Mouse (Mus musculus) urinary bladder, postnatal 36 days (tissue): Measurements from ENCODE around the gene Bach2.

ENCODE experiments used
- DNase-seq, 2 experiments: peaks; one replicate each; pipeline ENCODE4 v3.0.0; 2022; ENCODE audit warnings: low spot score in 2 of 2, mixed read lengths in 1 of 2

Gene Bach2

GRCm38 (mm10) chr4:32389107-32389800 lies 150.7 kb downstream of the Bach2 start:
- no peak for DNase-seq

GRCm38 (mm10) chr4:32391260-32391659 lies 152.7 kb downstream of the Bach2 start:
- no peak for DNase-seq

DNA sequence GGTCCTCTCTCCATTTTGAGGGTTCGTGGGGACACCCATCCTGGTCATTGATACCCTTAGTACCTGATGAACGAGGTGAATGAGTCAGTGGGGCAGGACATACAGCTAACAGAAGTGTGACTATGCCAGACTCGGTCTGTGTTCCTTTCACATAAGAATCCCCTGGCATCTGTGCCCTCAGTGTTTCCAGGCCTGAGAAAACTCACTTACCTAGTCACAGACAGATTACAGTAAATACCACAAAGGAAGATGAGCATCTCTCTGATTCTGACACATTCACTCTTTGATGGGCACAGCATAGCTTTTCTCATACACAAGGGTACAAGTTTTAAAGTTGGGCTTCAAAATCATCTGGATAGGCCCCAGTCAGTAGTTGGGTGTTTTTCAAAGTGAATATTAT lies 154.6 kb downstream of the Bach2 start:
- DNase-seq = no peak

- DNase-seq = no peak
Measured at GRCm38 (mm10) chr4:32393951-32394350, 155.3 kb downstream of the Bach2 start.

DNA sequence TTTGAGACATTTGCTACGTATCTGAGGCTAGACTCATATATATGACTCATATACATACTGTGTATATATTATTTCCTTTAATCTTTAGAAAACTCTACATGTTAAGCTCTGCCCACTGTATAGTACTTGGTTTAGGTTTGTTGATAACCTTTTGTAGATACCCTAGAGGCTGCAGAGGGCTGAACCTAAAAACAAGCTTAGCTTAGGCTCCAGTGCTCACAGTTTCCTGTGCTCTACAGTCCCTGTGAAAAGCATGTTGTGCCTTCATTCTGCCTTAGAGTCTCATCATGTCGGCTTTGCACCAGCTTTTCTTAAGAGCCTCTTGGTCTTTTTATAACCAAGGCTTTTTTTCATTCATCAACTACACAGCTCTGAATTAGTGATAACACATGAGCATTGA lies 156.2 kb downstream of the Bach2 start:
- DNase-seq = no peak

DNA sequence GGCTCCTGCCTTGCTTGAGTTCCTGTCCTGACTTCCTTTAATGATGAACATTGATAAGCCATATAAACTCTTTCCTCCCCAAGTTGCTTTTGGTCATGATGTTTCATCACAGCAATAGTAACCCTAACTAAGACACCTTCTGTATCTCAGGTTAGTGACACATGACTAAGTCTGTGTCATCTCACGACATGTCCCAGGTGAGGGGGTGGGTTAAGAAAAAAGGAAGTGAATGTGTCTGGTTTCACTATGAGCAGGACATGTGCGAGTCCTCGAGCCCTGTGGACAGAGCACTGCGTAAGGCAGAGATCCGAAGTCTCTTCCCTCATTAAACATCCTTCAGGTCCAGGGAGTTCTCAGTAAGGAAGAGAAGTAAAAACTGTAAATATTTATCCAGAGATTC lies 162.9 kb downstream of the Bach2 start:
- DNase-seq = no peak

GRCm38 (mm10) chr4:32403506-32403905 lies 164.9 kb downstream of the Bach2 start:
- DNase-seq = no peak

GRCm38 (mm10) chr4:32405149-32405882 lies 166.7 kb downstream of the Bach2 start:
- no peak for DNase-seq

DNA sequence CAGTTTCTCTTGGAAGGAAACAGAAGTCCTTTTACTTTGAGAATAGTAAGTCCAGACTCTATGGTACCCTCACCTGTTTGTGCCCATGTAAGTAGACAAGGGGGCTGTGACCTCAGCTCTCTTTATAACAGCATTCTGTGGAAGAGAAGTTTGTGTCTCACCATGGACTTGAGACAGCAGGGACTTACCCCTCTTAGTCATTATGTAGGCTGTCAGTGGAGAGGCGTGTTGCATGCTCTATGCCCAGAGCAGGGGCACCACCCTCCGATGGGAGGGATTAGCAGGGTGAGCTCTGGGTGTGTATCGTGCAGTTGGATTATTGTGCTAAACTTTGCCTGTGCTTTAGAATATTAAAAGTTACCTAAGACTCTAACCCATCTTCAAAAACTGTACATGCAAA lies 167.4 kb downstream of the Bach2 start:
- DNase-seq = no peak

- no peak for DNase-seq
Measured at GRCm38 (mm10) chr4:32408535-32408934, 169.9 kb downstream of the Bach2 start.

DNA sequence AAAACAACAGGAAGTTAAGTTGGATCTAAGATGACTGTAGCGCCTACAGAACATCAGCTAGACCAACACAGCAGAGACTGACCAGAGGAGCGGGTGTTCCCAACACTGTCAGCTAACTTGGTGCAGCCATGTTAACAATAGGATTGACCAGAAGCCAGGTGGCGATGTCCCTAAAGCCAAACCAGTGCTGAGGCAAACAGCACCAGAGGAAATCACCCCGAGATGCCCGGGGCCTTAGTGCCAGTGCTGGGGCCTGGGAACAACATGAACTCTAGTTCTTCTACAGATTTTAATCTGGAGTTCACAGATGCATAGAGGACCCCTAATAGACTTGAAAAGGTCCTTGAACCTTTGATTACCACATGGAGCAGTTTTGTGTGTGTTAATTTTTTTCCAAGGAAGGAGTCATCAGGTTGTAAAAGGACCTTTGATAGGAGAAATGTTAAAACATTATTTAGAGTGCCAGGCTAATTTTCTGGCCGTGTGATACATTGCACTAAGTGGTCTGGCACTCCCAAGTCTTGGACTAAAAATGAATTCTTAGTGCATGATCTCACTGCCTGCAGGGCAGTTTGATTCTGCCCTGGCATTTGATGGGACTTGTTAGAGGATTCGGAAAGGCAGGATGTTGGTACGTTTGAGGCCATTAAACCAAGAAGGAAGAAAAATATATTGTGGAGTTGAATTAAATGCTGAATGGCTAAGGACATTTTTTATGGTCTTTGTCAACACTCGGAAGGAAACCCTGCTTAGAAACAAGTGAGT lies 170.7 kb downstream of the Bach2 start:
- DNase-seq = peak; percentile 30 to 31

DNA sequence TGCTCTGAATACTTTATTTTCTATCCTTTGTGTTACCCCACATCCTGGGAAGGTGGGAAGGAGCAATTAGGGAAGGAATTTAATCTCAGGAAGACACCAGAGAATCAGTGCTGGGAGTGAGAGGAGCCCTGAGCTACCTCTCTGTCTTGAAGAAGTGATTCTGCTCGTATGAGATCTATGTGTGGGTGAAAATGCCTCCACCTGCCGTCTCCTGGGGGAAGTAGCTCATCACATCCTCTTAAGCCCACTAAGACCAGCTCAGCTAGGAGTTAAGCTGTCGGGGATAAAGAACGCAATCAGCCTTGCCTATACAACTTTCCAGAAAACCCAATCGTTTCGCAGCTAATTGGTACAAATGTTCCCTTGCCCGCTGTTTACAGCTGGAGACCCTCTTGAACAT lies 174.5 kb downstream of the Bach2 start:
- no peak for DNase-seq

DNA sequence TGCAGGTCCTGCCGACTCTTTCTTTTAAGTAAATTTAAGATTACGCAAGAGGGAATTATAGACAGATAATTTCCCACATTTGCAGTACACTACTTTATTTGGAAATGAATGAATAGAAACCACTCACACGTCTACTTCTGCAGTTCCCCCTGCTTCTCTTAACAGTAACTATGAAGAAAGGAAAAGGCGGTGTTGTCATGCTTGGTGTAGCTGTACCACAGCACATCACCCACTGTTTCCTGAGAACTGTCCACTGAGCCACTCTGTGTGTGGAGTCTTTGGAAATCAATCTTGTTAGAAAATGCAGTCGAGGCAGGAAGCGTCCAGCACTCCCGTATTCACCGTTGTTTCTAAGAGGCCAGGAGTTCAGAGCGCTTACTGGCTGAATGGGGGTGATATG lies 174.9 kb downstream of the Bach2 start:
- no peak for DNase-seq

GRCm38 (mm10) chr4:32414959-32415358 lies 176.4 kb downstream of the Bach2 start:
- no peak for DNase-seq

DNA sequence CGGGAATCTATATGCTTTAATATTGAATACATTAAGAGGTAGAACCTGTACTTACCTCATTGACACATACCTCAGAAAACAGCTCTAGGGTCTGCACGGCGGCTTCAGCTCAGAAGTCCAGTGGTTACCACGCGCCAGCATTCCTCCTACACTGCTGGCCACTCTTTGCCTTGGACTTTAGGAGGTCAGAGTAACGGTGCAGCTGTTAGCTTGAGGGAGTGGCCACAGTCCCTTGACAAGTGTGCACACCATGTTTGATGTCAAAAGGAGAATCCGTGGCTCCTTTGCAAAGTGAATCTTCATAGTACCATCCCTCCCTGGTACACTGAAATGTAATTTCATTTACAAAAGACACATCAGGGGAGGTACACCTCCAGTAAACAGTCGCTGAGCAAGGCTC lies 179.3 kb downstream of the Bach2 start:
- DNase-seq = no peak

GRCm38 (mm10) chr4:32421570-32421969 lies 183.0 kb downstream of the Bach2 start:
- no peak for DNase-seq

- DNase-seq = no peak
Measured at GRCm38 (mm10) chr4:32422427-32422826, 183.8 kb downstream of the Bach2 start.

DNA sequence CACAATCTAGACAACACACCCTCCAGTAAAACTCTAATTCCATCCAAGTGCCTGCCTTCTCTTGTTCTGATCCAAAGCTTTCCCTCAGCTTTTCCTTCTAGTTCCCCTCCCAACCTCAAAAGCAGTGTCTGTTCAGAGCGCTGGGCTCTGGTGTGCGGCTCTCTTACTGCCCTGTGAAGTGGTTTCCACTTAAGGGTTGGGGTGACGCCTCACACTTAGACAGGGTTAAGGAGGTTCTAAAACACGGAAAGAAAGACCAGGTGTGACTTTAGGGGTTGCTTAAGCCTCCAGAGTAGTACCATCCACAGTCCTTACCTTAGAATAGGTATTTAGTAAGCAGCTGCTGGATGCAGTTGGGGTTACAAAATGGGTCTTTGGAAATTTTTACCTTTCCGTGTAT lies 185.1 kb downstream of the Bach2 start:
- DNase-seq = no peak

GRCm38 (mm10) chr4:32424434-32424833 lies 185.8 kb downstream of the Bach2 start:
- no peak for DNase-seq

DNA sequence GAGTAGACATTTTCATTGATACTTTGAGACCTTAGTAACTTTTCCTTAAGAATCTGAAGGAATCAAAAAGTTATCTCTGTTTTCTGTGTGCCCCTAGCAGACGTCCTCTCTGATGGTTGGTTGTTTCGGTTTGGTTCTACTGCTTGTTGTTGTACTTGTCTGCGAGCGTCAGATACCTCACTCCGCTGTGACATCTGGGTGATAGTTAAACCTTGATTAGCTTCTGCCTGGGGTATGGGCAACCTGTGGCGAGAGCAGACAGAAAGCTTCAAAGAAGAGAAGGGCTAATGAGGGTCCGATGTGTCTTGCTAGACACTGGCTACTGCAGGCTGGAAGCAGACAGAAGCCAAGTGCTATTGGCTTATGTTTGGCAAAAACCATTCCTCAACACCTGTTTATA lies 186.5 kb downstream of the Bach2 start:
- DNase-seq = no peak

- no peak for DNase-seq
Measured at GRCm38 (mm10) chr4:32425641-32426040, 187.0 kb downstream of the Bach2 start.

DNA sequence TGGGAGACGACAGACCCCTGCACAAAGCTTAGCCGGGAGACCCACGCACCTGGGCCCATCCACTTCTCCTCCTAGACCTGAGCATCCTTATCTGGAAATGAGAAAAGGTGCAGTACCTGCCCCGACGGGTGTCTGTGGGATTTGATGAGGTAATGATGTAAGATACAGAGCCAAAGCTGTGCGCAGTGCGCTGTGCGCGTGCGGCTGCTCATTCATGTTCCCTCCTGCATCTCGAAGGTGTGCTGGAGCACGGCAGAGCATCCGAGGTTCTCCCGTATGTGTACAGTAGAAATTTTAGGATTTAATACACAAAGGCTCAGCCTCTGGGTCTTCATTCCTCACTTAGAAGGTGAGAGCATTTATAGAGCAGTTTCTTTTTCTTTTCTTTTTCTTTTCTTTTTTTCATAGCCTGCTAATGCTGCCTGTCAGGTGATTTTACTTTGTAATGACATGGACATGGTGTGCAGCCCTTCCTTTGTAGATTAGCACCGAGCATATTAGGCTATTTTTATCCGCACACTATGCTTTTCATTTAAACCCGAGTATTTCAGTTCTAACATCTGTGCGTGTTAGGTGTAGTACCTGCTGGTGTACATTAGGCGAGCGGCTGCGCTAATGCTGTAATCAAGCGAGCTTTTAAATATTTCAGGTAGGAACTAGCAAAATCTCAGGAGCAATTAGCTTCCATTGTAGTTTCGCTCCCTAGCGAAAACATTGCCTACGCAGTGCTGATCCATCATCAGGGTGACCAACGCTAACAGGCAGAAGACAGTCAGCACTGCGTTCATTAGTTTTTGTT lies 188.4 kb downstream of the Bach2 start:
- no peak for DNase-seq
